Mouse (Mus musculus) thymus, postnatal 36 days (tissue): ENCODE results near the gene Ifnl3.
"Not testable (repeated sequence)": the region's sequence is repeated elsewhere in the genome, so short reads cannot be mapped to it uniquely, and the experiment has no call there.

Experiments
- DNase-seq, 2 experiments: peaks; one replicate each; pipeline ENCODE4 v3.0.0; 2022; ENCODE audit warnings: mixed read lengths in 2 of 2

The Ifnl3 gene

GRCm38 (mm10) chr7:28522536-28522935 lies at the start of gene Ifnl3:
Ifnl3 (plus strand) TSS chr7:28522836.
- DNase-seq, result not testable (repeated sequence)

GRCm38 (mm10) chr7:28476191-28476590 lies 46.4 kb upstream of the Ifnl3 start:
- no peak for DNase-seq

- DNase-seq, result no peak
Measured at GRCm38 (mm10) chr7:28477363-28477762, 45.3 kb upstream of the Ifnl3 start.

- DNase-seq, result no peak
Measured at GRCm38 (mm10) chr7:28478854-28479253, 43.8 kb upstream of the Ifnl3 start.

GRCm38 (mm10) chr7:28482854-28483253 lies 39.8 kb upstream of the Ifnl3 start:
- no peak for DNase-seq

- no peak for DNase-seq
Measured at GRCm38 (mm10) chr7:28484192-28484591, 38.4 kb upstream of the Ifnl3 start.

GRCm38 (mm10) chr7:28488030-28488491 lies 34.6 kb upstream of the Ifnl3 start:
- no peak for DNase-seq

- DNase-seq, result peak; percentile 46 to 58
Measured at GRCm38 (mm10) chr7:28490410-28490809, 32.2 kb upstream of the Ifnl3 start.

GRCm38 (mm10) chr7:28490903-28491302 lies 31.7 kb upstream of the Ifnl3 start:
- peak in 1 of 2 experiments; percentile 21 for DNase-seq

GRCm38 (mm10) chr7:28492310-28492709 lies 30.3 kb upstream of the Ifnl3 start:
- DNase-seq, result no peak

GRCm38 (mm10) chr7:28495426-28495825 lies 27.2 kb upstream of the Ifnl3 start:
- no peak for DNase-seq

GRCm38 (mm10) chr7:28505585-28505984 lies 17.1 kb upstream of the Ifnl3 start:
- peak in 1 of 2 experiments; percentile 14 for DNase-seq

- DNase-seq, result not testable (repeated sequence)
Measured at GRCm38 (mm10) chr7:28509121-28509520, 13.5 kb upstream of the Ifnl3 start.

GRCm38 (mm10) chr7:28510405-28510974 lies 12.1 kb upstream of the Ifnl3 start, which contains the start of gene Ifnl2:
Ifnl2 (minus strand) TSS chr7:28510455.
- not testable (repeated sequence) for DNase-seq

- DNase-seq, result no peak
Measured at GRCm38 (mm10) chr7:28511441-28511840, 11.2 kb upstream of the Ifnl3 start.

GRCm38 (mm10) chr7:28527922-28528719 lies 5.5 kb downstream of the Ifnl3 start:
- peak; percentile 88 to 90 for DNase-seq

- DNase-seq, result no peak
Measured at GRCm38 (mm10) chr7:28532005-28532404, 9.4 kb downstream of the Ifnl3 start.

- DNase-seq, result not testable (repeated sequence)
Measured at GRCm38 (mm10) chr7:28538886-28539285, 16.2 kb downstream of the Ifnl3 start.

- no peak for DNase-seq
Measured at GRCm38 (mm10) chr7:28540526-28540925, 17.9 kb downstream of the Ifnl3 start, which contains the start of gene Sycn. Sycn (plus strand) TSS chr7:28540885.

- DNase-seq, result peak in 1 of 2 experiments; percentile 20
Measured at GRCm38 (mm10) chr7:28544051-28544601, 21.5 kb downstream of the Ifnl3 start.

- DNase-seq, result peak in 1 of 2 experiments; percentile 17
Measured at GRCm38 (mm10) chr7:28545048-28545890, 22.6 kb downstream of the Ifnl3 start.

- DNase-seq, result no peak
Measured at GRCm38 (mm10) chr7:28545891-28546210, 23.2 kb downstream of the Ifnl3 start.

- peak in 1 of 2 experiments; percentile 19 for DNase-seq
Measured at GRCm38 (mm10) chr7:28546649-28547048, 24.0 kb downstream of the Ifnl3 start.
